Mouse (Mus musculus): ENCODE measurements around the gene Slc46a3. TPM values are rescaled to one million over a fixed set of nuclear protein-coding genes. Genes with fewer than 3 reads are reported as not detected.
A peak's percentile ranks its signal among the peaks of the same experiment; 100 is the strongest.

Gene Slc46a3
- total and polyA plus RNA-seq, 3 experiments, result 4.8 to 6.6 (median 6.5) TPM

DNA sequence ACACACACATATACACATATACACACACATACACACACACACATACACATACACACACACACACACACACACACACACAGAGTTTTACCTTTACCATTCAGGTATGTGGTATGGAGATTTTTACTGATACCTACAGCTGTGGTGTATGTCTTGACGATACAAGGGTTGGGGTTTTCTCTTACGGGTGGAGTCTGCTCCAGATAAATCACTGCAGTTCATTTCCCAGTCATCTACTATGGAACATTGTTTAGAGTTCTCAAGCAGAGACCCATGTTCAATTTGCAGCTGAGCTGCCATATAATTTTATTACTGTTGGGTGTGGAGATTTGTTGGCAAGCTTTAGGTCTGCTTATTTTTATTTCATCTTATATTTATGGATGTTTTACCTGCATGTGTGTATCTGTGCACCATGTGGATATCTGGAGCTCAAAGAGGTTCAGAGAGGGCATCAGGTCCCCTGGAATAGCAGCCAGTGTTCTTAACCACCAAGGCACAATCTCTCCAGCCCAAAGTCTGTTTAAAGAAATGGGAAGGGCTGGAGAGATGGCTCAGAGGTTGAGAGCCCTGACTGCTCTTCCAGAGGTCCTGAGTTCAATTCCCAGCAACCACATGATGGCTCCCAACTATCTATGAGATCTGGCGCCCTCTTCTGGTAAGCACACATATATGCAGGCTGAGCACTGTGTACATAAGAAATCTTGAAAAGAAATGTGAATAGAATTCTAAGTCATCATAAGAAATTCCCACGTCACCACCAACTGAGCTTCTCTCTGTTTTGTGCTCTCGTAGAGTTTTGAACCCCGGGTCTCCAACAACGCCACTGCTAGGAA lies 34.3 kb upstream of the Slc46a3 start:
- no peaks in the 10 kb centered on the region for H3K9me3 ChIP-seq (replicated peaks; ENCODE audit: low read length)
- no peak overlapping the region for H3K9ac ChIP-seq (ENCODE audit: insufficient read depth, low read depth)
- H3K4me2 ChIP-seq (ENCODE audit: insufficient read depth, low read depth, poor library complexity, severe bottlenecking), result no peak overlapping the region
- no peaks in the 10 kb centered on the region for H3K79me2 ChIP-seq (replicated peaks; ENCODE audit: control insufficient read depth, extremely low read depth, insufficient read depth, poor library complexity, severe bottlenecking)
- no peak for DNase-seq (ENCODE audit: extremely low read depth)
- dilution Hi-C loops (cut with MboI; ENCODE audit: extremely low pct_ligation_motif_present, extremely low pct_unique_long_range_greater_than_20kb, low sequenced_read_pairs), result no loop called here
- no peak overlapping the region for H3K27ac ChIP-seq (ENCODE audit: insufficient read depth, low read depth)
- in situ Hi-C loops (cut with MboI; ENCODE audit: low pct_ligation_motif_present, low pct_unique_long_range_greater_than_20kb, low sequenced_read_pairs), result no loop called here
- no peaks in the 10 kb centered on the region for H3K36me3 ChIP-seq (replicated peaks in 1 of 2; ENCODE audit: control insufficient read depth in 1 of 2, insufficient read depth in 1 of 2, low read length in 1 of 2)
- TF ChIP-seq CTCF (conservative IDR thresholded peaks at IDR 0.05 in 1 of 2, IDR thresholded peaks at IDR 0.05 in 1 of 2; ENCODE audit: low read depth in 2 of 2, low read length in 2 of 2), result peak; percentile 22 to 34; a peak in 3 of 4 replicates
- no peak for TF ChIP-seq POLR2A (IDR thresholded peaks at IDR 0.05; ENCODE audit: low read depth, low read length)
- no peak for TF ChIP-seq BHLHE40 (IDR thresholded peaks at IDR 0.05; ENCODE audit: low read depth, low read length)
- peak; percentile 10 for TF ChIP-seq RAD21 (IDR thresholded peaks at IDR 0.05; ENCODE audit: low read depth, low read length)
- no peaks in the 10 kb centered on the region for H3K4me1 ChIP-seq (ENCODE audit: control insufficient read depth in 1 of 2, insufficient read depth in 2 of 2)
- no peak overlapping the region for H3K4me3 ChIP-seq (replicated peaks in 1 of 3; ENCODE audit: low read depth in 2 of 3, low read length in 2 of 3, poor library complexity in 1 of 3)
- H3K27me3 ChIP-seq (replicated peaks), result no peaks in the 10 kb centered on the region

GRCm38 (mm10) chr5:147925935-147926604 lies 31.5 kb upstream of the Slc46a3 start:
- no peak overlapping the region for H3K27ac ChIP-seq (ENCODE audit: insufficient read depth, low read depth)
- peak; percentile 18; the same call in 1 of the 2 replicates for TF ChIP-seq SMC3 (IDR thresholded peaks at IDR 0.05; ENCODE audit: low read depth, low read length)
- no peak for TF ChIP-seq SIN3A (IDR thresholded peaks at IDR 0.05; ENCODE audit: low read length)
- no peak for TF ChIP-seq POLR2AphosphoS2 (IDR thresholded peaks at IDR 0.05; ENCODE audit: low read depth, low read length)
- peak; percentile 39 to 53; a peak in 3 of 4 replicates for TF ChIP-seq CTCF (conservative IDR thresholded peaks at IDR 0.05 in 1 of 2, IDR thresholded peaks at IDR 0.05 in 1 of 2; ENCODE audit: low read depth in 2 of 2, low read length in 2 of 2)
- H3K4me2 ChIP-seq (ENCODE audit: insufficient read depth, low read depth, poor library complexity, severe bottlenecking), result no peak overlapping the region
- no peak overlapping the region for H3K4me3 ChIP-seq (replicated peaks in 1 of 3; ENCODE audit: low read depth in 2 of 3, low read length in 2 of 3, poor library complexity in 1 of 3)
- dilution Hi-C loops (cut with MboI; ENCODE audit: extremely low pct_ligation_motif_present, extremely low pct_unique_long_range_greater_than_20kb, low sequenced_read_pairs) (no loop called here), in situ Hi-C loops (cut with MboI; ENCODE audit: low pct_ligation_motif_present, low pct_unique_long_range_greater_than_20kb, low sequenced_read_pairs) (no loop called here)
- H3K27me3 ChIP-seq (replicated peaks), result no peaks in the 10 kb centered on the region
- no peaks in the 10 kb centered on the region for H3K9me3 ChIP-seq (replicated peaks; ENCODE audit: low read length)
- H3K36me3 ChIP-seq (replicated peaks in 1 of 2; ENCODE audit: control insufficient read depth in 1 of 2, insufficient read depth in 1 of 2, low read length in 1 of 2), result no peaks in the 10 kb centered on the region
- H3K4me1 ChIP-seq (ENCODE audit: control insufficient read depth in 1 of 2, insufficient read depth in 2 of 2), result no peaks in the 10 kb centered on the region
- no peak overlapping the region for H3K9ac ChIP-seq (ENCODE audit: insufficient read depth, low read depth)
- H3K79me2 ChIP-seq (replicated peaks; ENCODE audit: control insufficient read depth, extremely low read depth, insufficient read depth, poor library complexity, severe bottlenecking), result no peaks in the 10 kb centered on the region
- DNase-seq (ENCODE audit: extremely low read depth), result no peak

GRCm38 (mm10) chr5:147924621-147925020 lies 30.0 kb upstream of the Slc46a3 start:
- dilution Hi-C loops (cut with MboI; ENCODE audit: extremely low pct_ligation_motif_present, extremely low pct_unique_long_range_greater_than_20kb, low sequenced_read_pairs), result no loop called here
- no peaks in the 10 kb centered on the region for H3K9me3 ChIP-seq (replicated peaks; ENCODE audit: low read length)
- no peak overlapping the region for H3K4me2 ChIP-seq (ENCODE audit: insufficient read depth, low read depth, poor library complexity, severe bottlenecking)
- H3K9ac ChIP-seq (ENCODE audit: insufficient read depth, low read depth), result no peak overlapping the region
- no peaks in the 10 kb centered on the region for H3K27me3 ChIP-seq (replicated peaks)
- H3K79me2 ChIP-seq (replicated peaks; ENCODE audit: control insufficient read depth, extremely low read depth, insufficient read depth, poor library complexity, severe bottlenecking), result no peaks in the 10 kb centered on the region
- in situ Hi-C loops (cut with MboI; ENCODE audit: low pct_ligation_motif_present, low pct_unique_long_range_greater_than_20kb, low sequenced_read_pairs), result no loop called here
- H3K4me1 ChIP-seq (ENCODE audit: control insufficient read depth in 1 of 2, insufficient read depth in 2 of 2), result no peaks in the 10 kb centered on the region
- no peak overlapping the region for H3K27ac ChIP-seq (ENCODE audit: insufficient read depth, low read depth)
- H3K36me3 ChIP-seq (replicated peaks in 1 of 2; ENCODE audit: control insufficient read depth in 1 of 2, insufficient read depth in 1 of 2, low read length in 1 of 2), result no peaks in the 10 kb centered on the region
- H3K4me3 ChIP-seq (replicated peaks in 1 of 3; ENCODE audit: low read depth in 2 of 3, low read length in 2 of 3, poor library complexity in 1 of 3), result no peak overlapping the region
- DNase-seq (ENCODE audit: extremely low read depth), result no peak
- TF ChIP-seq JUN (IDR thresholded peaks at IDR 0.05; ENCODE audit: insufficient read depth, low read depth, low read length) (no peak), NRF1 (IDR thresholded peaks at IDR 0.05; ENCODE audit: low read depth, low read length) (no peak), ELF1 (IDR thresholded peaks at IDR 0.05; ENCODE audit: low read depth, low read length) (no peak), IRF4 (IDR thresholded peaks at IDR 0.05; ENCODE audit: low read depth, low read length) (no peak), ZMIZ1 (IDR thresholded peaks at IDR 0.05; ENCODE audit: low read depth, low read length) (no peak), EP300 (IDR thresholded peaks at IDR 0.05; ENCODE audit: low read length) (no peak), KAT2A (IDR thresholded peaks at IDR 0.05; ENCODE audit: insufficient replicate concordance, low read length) (no peak), TBP (conservative IDR thresholded peaks at IDR 0.05; ENCODE audit: low read depth, low read length) (no peak), SIN3A (IDR thresholded peaks at IDR 0.05; ENCODE audit: low read length) (no peak), POLR2AphosphoS2 (IDR thresholded peaks at IDR 0.05; ENCODE audit: low read depth, low read length) (no peak), RCOR1 (conservative IDR thresholded peaks at IDR 0.05; ENCODE audit: low read depth, low read length) (no peak), JUND (conservative IDR thresholded peaks at IDR 0.05; ENCODE audit: low read depth, low read length) (no peak), USF1 (IDR thresholded peaks at IDR 0.05; ENCODE audit: low read depth, low read length) (no peak), NELFE (IDR thresholded peaks at IDR 0.05; ENCODE audit: low read depth, low read length) (no peak), RAD21 (IDR thresholded peaks at IDR 0.05; ENCODE audit: low read depth, low read length) (no peak), CHD1 (IDR thresholded peaks at IDR 0.05; ENCODE audit: low read depth, low read length) (no peak), ZC3H11A (IDR thresholded peaks at IDR 0.05; ENCODE audit: low read depth, low read length) (no peak), MAZ (IDR thresholded peaks at IDR 0.05; ENCODE audit: low read depth, low read length) (no peak), TCF12 (IDR thresholded peaks at IDR 0.05; ENCODE audit: low read depth, low read length) (no peak)
